Mouse (Mus musculus) thymus, postnatal 0 days (tissue): ENCODE data around the gene Atf2. TPM values are rescaled to one million over a fixed set of nuclear protein-coding genes. Genes with fewer than 3 reads are reported as not detected.
A peak's percentile ranks its signal among the peaks of the same experiment; 100 is the strongest.
"Not testable (repeated sequence)": the region's sequence is repeated elsewhere in the genome, so short reads cannot be mapped to it uniquely, and the experiment has no call there.

ENCODE experiments used
- DNase-seq: peaks from one replicate; pipeline ENCODE4 v3.0.0-alpha.2; 2015; ENCODE audit warnings: low spot score
- polyA plus RNA-seq: library from polyadenylated mRNA; unstranded; fragments of >200 nt; fragmentation: Nextera tagmentation; extraction: Ambion mirVana; gene quantifications from 2 replicates; pipeline ENCODE4 v1.2.1, GENCODE M21; 2015

Atf2 gene
- polyA plus RNA-seq, 1 experiment from 2014 or later, result 46.6 TPM

GRCm38 (mm10) chr2:73891701-73892463 is 557 bp downstream of the Atf2 start:
- DNase-seq, result no peak

GRCm38 (mm10) chr2:73885997-73886396 is 6.4 kb downstream of the Atf2 start:
- no peak for DNase-seq

- no peak for DNase-seq
These were observed 14.5 kb downstream of the Atf2 start for GRCm38 (mm10) chr2:73877891-73878290.

GRCm38 (mm10) chr2:73867764-73868487 is 24.5 kb downstream of the Atf2 start:
- DNase-seq, result peak; percentile 16

GRCm38 (mm10) chr2:73860046-73860624 is 32.3 kb downstream of the Atf2 start:
- no peak for DNase-seq

GRCm38 (mm10) chr2:73857352-73857751 is 35.1 kb downstream of the Atf2 start:
- DNase-seq, result no peak

GRCm38 (mm10) chr2:73856246-73856645 is 36.2 kb downstream of the Atf2 start:
- no peak for DNase-seq

- no peak for DNase-seq
These were observed 57.9 kb downstream of the Atf2 start for GRCm38 (mm10) chr2:73834406-73835015.

GRCm38 (mm10) chr2:73833284-73833683 is 59.2 kb downstream of the Atf2 start:
- no peak for DNase-seq

- DNase-seq, result no peak
These were observed 73.7 kb downstream of the Atf2 start for GRCm38 (mm10) chr2:73818742-73819141.

- no peak for DNase-seq
These were observed 84.8 kb downstream of the Atf2 start for GRCm38 (mm10) chr2:73807609-73808008.

- not testable (repeated sequence) for DNase-seq
These were observed 92.3 kb downstream of the Atf2 start for GRCm38 (mm10) chr2:73800127-73800526.

GRCm38 (mm10) chr2:73798786-73799185 is 93.7 kb downstream of the Atf2 start:
- no peak for DNase-seq

- no peak for DNase-seq
These were observed 94.3 kb downstream of the Atf2 start for GRCm38 (mm10) chr2:73798136-73798535.

GRCm38 (mm10) chr2:73791846-73792630 is 100.4 kb downstream of the Atf2 start:
- peak; percentile 72 for DNase-seq

- DNase-seq, result no peak
These were observed 102.1 kb downstream of the Atf2 start for GRCm38 (mm10) chr2:73790332-73790731.

- DNase-seq, result no peak
These were observed 104.0 kb downstream of the Atf2 start for GRCm38 (mm10) chr2:73788395-73788794.

GRCm38 (mm10) chr2:73782371-73782905 is 110.0 kb downstream of the Atf2 start:
- DNase-seq, result no peak

GRCm38 (mm10) chr2:73780321-73781010 is 112.0 kb downstream of the Atf2 start:
- no peak for DNase-seq

- no peak for DNase-seq
These were observed 112.6 kb downstream of the Atf2 start for GRCm38 (mm10) chr2:73779796-73780195.
